Mouse (Mus musculus): ENCODE results near the gene Lman2.

DNA sequence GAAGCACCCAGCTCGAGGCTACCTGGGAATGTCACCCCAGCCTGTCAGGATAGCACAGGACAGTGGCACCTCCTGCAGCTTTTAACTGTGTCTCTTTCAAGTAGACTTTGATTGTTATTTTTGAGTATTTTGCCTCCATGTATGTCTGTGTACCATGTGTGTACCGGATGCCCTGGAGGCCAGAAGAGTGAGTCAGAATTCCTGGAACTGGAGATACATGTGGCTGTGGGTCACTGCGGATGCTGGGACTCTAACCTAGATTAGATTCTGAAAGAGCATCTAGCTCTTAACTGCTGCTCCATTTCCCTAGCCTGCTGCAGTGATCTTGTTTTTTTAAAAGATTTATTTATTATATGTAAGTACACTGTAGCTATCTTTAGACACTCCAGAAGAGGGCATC is 30.3 kb downstream of the Lman2 start:
- no peak for TF ChIP-seq CTCF (IDR thresholded peaks at IDR 0.05)
- no peak for TF ChIP-seq EP300 (IDR thresholded peaks at IDR 0.05)
